Mouse (Mus musculus) olfactory bulb, adult 2 months (tissue): Measurements from ENCODE around the gene Slu7. TPM values are rescaled to one million over a fixed set of nuclear protein-coding genes. Genes with fewer than 3 reads are reported as not detected.
A peak's percentile ranks its signal among the peaks of the same experiment; 100 is the strongest.

Experiments
- H3K27ac ChIP-seq: fragments of 200-500 bp; 2 replicates; pipeline ENCODE4 v1.5.1; 2012; ENCODE audit warnings: low read depth, low read length; ENCODE audit not compliant: insufficient read depth
- H3K4me1 ChIP-seq: fragments of 200-500 bp; 2 replicates; pipeline ENCODE4 v1.6.1; 2012; ENCODE audit warnings: low read length; ENCODE audit not compliant: control insufficient read depth, insufficient read depth
- H3K4me3 ChIP-seq: fragments of 200-500 bp; 2 replicates; pipeline ENCODE4 v1.5.1; 2012; ENCODE audit warnings: mild to moderate bottlenecking, low read depth, low read length, moderate library complexity; ENCODE audit not compliant: insufficient read depth
- CTCF ChIP-seq: fragments of 200-500 bp; IDR thresholded peaks from 2 replicates; pipeline ENCODE4 v1.5.1; 2012; ENCODE audit warnings: low read depth, mild to moderate bottlenecking, low read length, moderate library complexity; ENCODE audit not compliant: insufficient read depth
- POLR2A ChIP-seq: fragments of 200-500 bp; IDR thresholded peaks from 2 replicates; pipeline ENCODE4 v1.6.1; 2012; ENCODE audit warnings: mild to moderate bottlenecking, low read depth, low read length, moderate library complexity; ENCODE audit not compliant: insufficient read depth
- WGBS: fragments of 180-500 bp; shearing (Covaris S2); methylation state at CpG from one replicate; pipeline ENCODE4 v1.1.7; 2018; 5-methylcytosine and 5-hydroxymethylcytosine counted together
- polyA plus RNA-seq: library from polyadenylated mRNA; stranded (reverse); fragments of >200 nt; gene quantifications from 2 replicates; pipeline ENCODE4 v1.2.4, GENCODE M21; 2012; ENCODE audit warnings: low replicate concordance; ENCODE audit not compliant: missing spikeins, insufficient read depth, insufficient read length

Gene Slu7
- polyA plus RNA-seq, 1 experiment: not detected

GRCm38 (mm10) chr11:43451322-43451721 lies 17.8 kb downstream of the Slu7 start:
- Histone ChIP-seq H3K27ac (no peak overlapping the region), H3K4me3 (no peak overlapping the region), H3K4me1 (no peaks in the 10 kb centered on the region)
- no peak for TF ChIP-seq CTCF
- TF ChIP-seq POLR2A: no peak
- 56% methylated on average over 4 of the region's 4 CpGs for WGBS

GRCm38 (mm10) chr11:43452266-43452665 lies 18.7 kb downstream of the Slu7 start:
- no peaks in the 10 kb centered on the region for H3K4me1 ChIP-seq
- no peak overlapping the region for H3K4me3 ChIP-seq
- TF ChIP-seq POLR2A (no peak), CTCF (no peak)
- no peak overlapping the region for H3K27ac ChIP-seq
- 78% methylated on average over 2 of the region's 2 CpGs for WGBS

- Histone ChIP-seq H3K4me3 (no peak overlapping the region), H3K4me1 (no peaks in the 10 kb centered on the region), H3K27ac (no peak overlapping the region)
- 95% methylated on average over 25 of the region's 25 CpGs for WGBS
- TF ChIP-seq CTCF: no peak
- no peak for TF ChIP-seq POLR2A
Measured at GRCm38 (mm10) chr11:43463204-43463603, 29.7 kb downstream of the Slu7 start.

- Histone ChIP-seq H3K4me3 (no peak overlapping the region), H3K4me1 (peaks cover 5% of the 10 kb centered on the region), H3K27ac (no peak overlapping the region)
- WGBS: 61% methylated on average over 5 of the region's 5 CpGs
- no peak for TF ChIP-seq POLR2A
- TF ChIP-seq CTCF: no peak
Measured at GRCm38 (mm10) chr11:43470118-43470517, 36.6 kb downstream of the Slu7 start.

GRCm38 (mm10) chr11:43470881-43471820 lies 37.6 kb downstream of the Slu7 start:
- H3K4me3 ChIP-seq: no peak overlapping the region
- H3K27ac ChIP-seq: no peak overlapping the region
- TF ChIP-seq CTCF (no peak), POLR2A (no peak)
- WGBS: 69% methylated on average over 6 of the region's 6 CpGs
- H3K4me1 ChIP-seq: peaks cover 5% of the 10 kb centered on the region

- TF ChIP-seq CTCF: no peak
- no peak for TF ChIP-seq POLR2A
- no peak overlapping the region for H3K4me3 ChIP-seq
- peaks cover 5% of the 10 kb centered on the region for H3K4me1 ChIP-seq
- 83% methylated on average over 1 of the region's 1 CpGs for WGBS
- no peak overlapping the region for H3K27ac ChIP-seq
Measured at GRCm38 (mm10) chr11:43473115-43473514, 39.6 kb downstream of the Slu7 start.

- TF ChIP-seq CTCF (no peak), POLR2A (no peak)
- 40% methylated on average over 15 of the region's 15 CpGs for WGBS
- H3K27ac ChIP-seq: no peak overlapping the region
- H3K4me3 ChIP-seq: peak overlapping the region; percentile 29
- peaks cover 5% of the 10 kb centered on the region for H3K4me1 ChIP-seq
Measured at GRCm38 (mm10) chr11:43473635-43474224, 40.2 kb downstream of the Slu7 start.

- 5% methylated on average over 24 of the region's 24 CpGs for WGBS
- Histone ChIP-seq H3K4me3 (peak within 1 kb of the TSS; percentile 29), H3K4me1 (peaks cover 5% of the 10 kb centered on the region), H3K27ac (no peak within 1 kb of the TSS)
- TF ChIP-seq CTCF (no peak), POLR2A (no peak)
Measured at GRCm38 (mm10) chr11:43474225-43474774, 40.8 kb downstream of the Slu7 start, which contains the start of gene C1qtnf2. C1qtnf2 (plus strand) TSS chr11:43474276.

- peaks cover 3% of the 10 kb centered on the region for H3K4me1 ChIP-seq
- WGBS: 89% methylated on average over 3 of the region's 3 CpGs
- no peak for TF ChIP-seq POLR2A
- TF ChIP-seq CTCF: no peak
Measured at GRCm38 (mm10) chr11:43479376-43479775, 45.8 kb downstream of the Slu7 start.

More at GRCm38 (mm10) chr11:43479376-43479775, 45.8 kb downstream of the Slu7 start:
- no peak overlapping the region for H3K27ac ChIP-seq
- no peak overlapping the region for H3K4me3 ChIP-seq
